Mouse (Mus musculus) cortical plate, adult 2 months (tissue): Measurements from ENCODE around the gene Slc25a5.

Source experiments
- CTCF ChIP-seq: fragments of 200-500 bp; IDR thresholded peaks from 2 replicates; pipeline ENCODE4 v1.5.1; 2011; ENCODE audit warnings: mild to moderate bottlenecking, control low read depth, low read length; ENCODE audit not compliant: insufficient read depth; ENCODE audit errors: extremely low read depth
- POLR2A ChIP-seq: fragments of 200-500 bp; IDR thresholded peaks from 2 replicates; pipeline ENCODE4 v1.6.1; 2011; ENCODE audit warnings: mild to moderate bottlenecking, low read length, control low read depth; ENCODE audit not compliant: insufficient read depth; ENCODE audit errors: extremely low read depth

DNA sequence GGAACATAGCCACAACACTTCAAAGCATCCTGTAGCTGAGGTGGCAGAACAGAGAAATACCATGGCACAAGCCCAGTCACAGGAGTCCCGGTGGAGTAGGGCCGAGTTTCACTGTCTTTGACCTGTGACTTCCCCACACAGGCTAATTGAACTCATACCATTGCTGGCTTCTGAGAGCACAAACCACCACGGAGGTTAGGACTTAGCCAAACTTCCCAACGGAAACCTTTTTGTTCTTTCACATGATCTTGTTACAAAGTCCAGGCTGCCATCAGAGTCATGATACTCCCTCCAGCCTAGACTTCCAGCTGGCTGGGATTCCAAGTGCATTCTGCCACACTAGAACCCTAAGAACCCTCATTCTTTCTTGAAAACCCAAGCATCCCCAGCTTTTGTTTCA lies 17.8 kb upstream of the Slc25a5 start:
- TF ChIP-seq POLR2A: no peak
- no peak for TF ChIP-seq CTCF
